Mouse (Mus musculus) kidney, adult 2 months (tissue): ENCODE results near the gene Srcin1.

Experiments
- CTCF ChIP-seq: fragments of 200-500 bp; conservative IDR thresholded peaks from 2 replicates; pipeline ENCODE4 v1.5.1; 2011; ENCODE audit warnings: low read depth, mild to moderate bottlenecking, control low read depth, low read length, moderate library complexity, mixed read lengths; ENCODE audit not compliant: insufficient read depth, insufficient read length
- POLR2A ChIP-seq: fragments of 200-500 bp; IDR thresholded peaks from one replicate; pipeline ENCODE4 v1.6.1; 2011; ENCODE audit warnings: low read depth, low read length, control low read depth

- TF ChIP-seq POLR2A (no peak), CTCF (no peak)
Measured at GRCm38 (mm10) chr11:97487656-97488055, 88.3 kb downstream of the Srcin1 start.
